Mouse (Mus musculus) forebrain, embryonic 12.5 days (tissue): ENCODE measurements around the gene Ugt1a9. TPM values are rescaled to one million over a fixed set of nuclear protein-coding genes. Genes with fewer than 3 reads are reported as not detected.
"Not testable (repeated sequence)": the region's sequence is repeated elsewhere in the genome, so short reads cannot be mapped to it uniquely, and the experiment has no call there.

Experiments used
- ATAC-seq: fragments of 200-750 bp; cut with Nextera tagmentation; 2 replicates; pipeline ENCODE4 v1.8.0; 2017; ENCODE audit warnings: moderate TSS enrichment; ENCODE audit not compliant: low FRiP score
- H3K27ac ChIP-seq: fragments of 300-500 bp; sonication (generic); 2 replicates; pipeline ENCODE4 v1.5.1; 2016; ENCODE audit warnings: mild to moderate bottlenecking
- H3K27me3 ChIP-seq: fragments of 300-500 bp; sonication (generic); 2 replicates; pipeline ENCODE4 v1.6.1; 2016; ENCODE audit warnings: mild to moderate bottlenecking
- H3K36me3 ChIP-seq: fragments of 300-500 bp; sonication (generic); replicated peaks from 2 replicates; pipeline ENCODE4 v1.6.1; 2016; ENCODE audit warnings: mild to moderate bottlenecking
- H3K4me1 ChIP-seq: fragments of 300-500 bp; sonication (generic); 2 replicates; pipeline ENCODE4 v1.6.1; 2016
- H3K4me2 ChIP-seq: fragments of 300-500 bp; sonication (generic); 2 replicates; pipeline ENCODE4 v1.6.1; 2016; ENCODE audit warnings: mild to moderate bottlenecking, moderate library complexity
- H3K4me3 ChIP-seq: fragments of 300-500 bp; sonication (generic); replicated peaks from 2 replicates; pipeline ENCODE4 v1.5.1; 2016; ENCODE audit warnings: mild to moderate bottlenecking
- H3K9ac ChIP-seq: fragments of 300-500 bp; sonication (generic); 2 replicates; pipeline ENCODE4 v1.6.1; 2016; ENCODE audit warnings: mild to moderate bottlenecking
- H3K9me3 ChIP-seq: fragments of 300-500 bp; sonication (generic); 2 replicates; pipeline ENCODE4 v1.6.1; 2016
- WGBS: fragments of 180-500 bp; shearing (Covaris S2); methylation state at CpG from one replicate; pipeline ENCODE4 v1.1.7; 2016; 5-methylcytosine and 5-hydroxymethylcytosine counted together
- polyA plus RNA-seq: library from polyadenylated mRNA; unstranded; fragments of >200 nt; fragmentation: Nextera tagmentation; extraction: Ambion mirVana; gene quantifications from 2 replicates; pipeline ENCODE4 v1.2.1, GENCODE M21; 2016

The Ugt1a9 gene
- polyA plus RNA-seq, 1 experiment from 2014 or later, result not detected

GRCm38 (mm10) chr1:88143966-88144675, 73.5 kb downstream of the Ugt1a9 start:
- not testable (repeated sequence) for H3K4me3 ChIP-seq, H3K36me3 ChIP-seq, H3K4me1 ChIP-seq, H3K4me2 ChIP-seq, H3K27ac ChIP-seq, H3K27me3 ChIP-seq, H3K9me3 ChIP-seq, H3K9ac ChIP-seq
- WGBS, result 4% methylated on average over 5 of the region's 5 CpGs
- peak; percentile 39; the same call in 1 of the 2 replicates for ATAC-seq

GRCm38 (mm10) chr1:88145278-88145677, 74.7 kb downstream of the Ugt1a9 start:
- H3K9ac ChIP-seq, H3K9me3 ChIP-seq, ATAC-seq, H3K27me3 ChIP-seq, H3K27ac ChIP-seq, H3K4me3 ChIP-seq, H3K36me3 ChIP-seq, H3K4me1 ChIP-seq, H3K4me2 ChIP-seq: not testable (repeated sequence)
- 82% methylated on average over 2 of the region's 2 CpGs for WGBS

- ATAC-seq, H3K4me2 ChIP-seq, H3K27ac ChIP-seq, H3K9ac ChIP-seq, H3K4me3 ChIP-seq, H3K27me3 ChIP-seq, H3K9me3 ChIP-seq, H3K36me3 ChIP-seq, H3K4me1 ChIP-seq: not testable (repeated sequence)
- WGBS, result 71% methylated on average over 2 of the region's 2 CpGs
Measured at GRCm38 (mm10) chr1:88150133-88150532, 79.5 kb downstream of the Ugt1a9 start.

GRCm38 (mm10) chr1:88158430-88158829, 87.8 kb downstream of the Ugt1a9 start:
- no peak for ATAC-seq
- H3K27me3 ChIP-seq, result no peaks in the 10 kb centered on the region
- H3K4me1 ChIP-seq, result no peaks in the 10 kb centered on the region
- 95% methylated on average over 2 of the region's 2 CpGs for WGBS
- no peak overlapping the region for H3K4me3 ChIP-seq
- no peak overlapping the region for H3K9ac ChIP-seq
- no peak overlapping the region for H3K27ac ChIP-seq
- H3K9me3 ChIP-seq, result no peaks in the 10 kb centered on the region
- H3K36me3 ChIP-seq, result no peaks in the 10 kb centered on the region
- no peak overlapping the region for H3K4me2 ChIP-seq

GRCm38 (mm10) chr1:88165711-88166110, 95.1 kb downstream of the Ugt1a9 start, which contains the start of gene Ugt1a5:
Ugt1a5 (plus strand) TSS chr1:88166012.
- Histone ChIP-seq H3K4me2 (no peak within 1 kb of the TSS), H3K36me3 (no peaks in the 10 kb centered on the region), H3K27me3 (no peaks in the 10 kb centered on the region), H3K4me1 (no peaks in the 10 kb centered on the region), H3K9ac (no peak within 1 kb of the TSS), H3K4me3 (no peak within 1 kb of the TSS), H3K27ac (no peak within 1 kb of the TSS), H3K9me3 (no peaks in the 10 kb centered on the region)
- ATAC-seq, result no peak
- 83% methylated on average over 5 of the region's 5 CpGs for WGBS

GRCm38 (mm10) chr1:88172190-88172589, 101.6 kb downstream of the Ugt1a9 start:
- not testable (repeated sequence) for H3K4me1 ChIP-seq, H3K27ac ChIP-seq, H3K9me3 ChIP-seq, H3K4me3 ChIP-seq, ATAC-seq, H3K27me3 ChIP-seq, H3K4me2 ChIP-seq, H3K9ac ChIP-seq, H3K36me3 ChIP-seq
- WGBS, result 84% methylated on average over 6 of the region's 7 CpGs

- Histone ChIP-seq H3K9me3 (peaks cover 14% of the 10 kb centered on the region), H3K4me2 (no peak overlapping the region), H3K9ac (no peak overlapping the region), H3K4me1 (no peaks in the 10 kb centered on the region), H3K27ac (no peak overlapping the region), H3K4me3 (no peak overlapping the region), H3K27me3 (no peaks in the 10 kb centered on the region), H3K36me3 (no peaks in the 10 kb centered on the region)
- ATAC-seq, result no peak
- 77% methylated on average over 1 of the region's 1 CpGs for whole genome bisulfite sequencing
Measured at GRCm38 (mm10) chr1:88179657-88180056, 109.1 kb downstream of the Ugt1a9 start.

- Histone ChIP-seq H3K4me1 (no peaks in the 10 kb centered on the region), H3K4me3 (no peak overlapping the region), H3K27me3 (no peaks in the 10 kb centered on the region), H3K9ac (no peak overlapping the region), H3K36me3 (no peaks in the 10 kb centered on the region), H3K4me2 (no peak overlapping the region), H3K27ac (no peak overlapping the region), H3K9me3 (no peaks in the 10 kb centered on the region)
- 84% methylated on average over 5 of the region's 5 CpGs for WGBS
- no peak for ATAC-seq
Measured at GRCm38 (mm10) chr1:88186325-88186935, 115.8 kb downstream of the Ugt1a9 start.

- Histone ChIP-seq H3K36me3 (no peaks in the 10 kb centered on the region), H3K4me1 (no peaks in the 10 kb centered on the region), H3K27ac (no peak overlapping the region), H3K4me3 (no peak overlapping the region), H3K4me2 (no peak overlapping the region), H3K9me3 (no peaks in the 10 kb centered on the region), H3K9ac (no peak overlapping the region), H3K27me3 (no peaks in the 10 kb centered on the region)
- 70% methylated on average over 3 of the region's 3 CpGs for WGBS
- no peak for ATAC-seq
Measured at GRCm38 (mm10) chr1:88192136-88192535, 121.5 kb downstream of the Ugt1a9 start.

GRCm38 (mm10) chr1:88195687-88196086, 125.1 kb downstream of the Ugt1a9 start:
- H3K36me3 ChIP-seq, result no peaks in the 10 kb centered on the region
- H3K4me2 ChIP-seq, result no peak overlapping the region
- no peaks in the 10 kb centered on the region for H3K9me3 ChIP-seq
- no peaks in the 10 kb centered on the region for H3K4me1 ChIP-seq
- H3K27me3 ChIP-seq, result no peaks in the 10 kb centered on the region
- WGBS, result 94% methylated on average over 1 of the region's 1 CpGs
- H3K9ac ChIP-seq, result no peak overlapping the region
- no peak for ATAC-seq
- H3K27ac ChIP-seq, result no peak overlapping the region
- no peak overlapping the region for H3K4me3 ChIP-seq

- no peak overlapping the region for H3K4me3 ChIP-seq
- WGBS, result 83% methylated on average over 3 of the region's 3 CpGs
- ATAC-seq, result no peak
Measured at GRCm38 (mm10) chr1:88197443-88197842, 126.8 kb downstream of the Ugt1a9 start.

GRCm38 (mm10) chr1:88199996-88200395, 129.4 kb downstream of the Ugt1a9 start:
- Histone ChIP-seq H3K4me2 (no peak overlapping the region), H3K27me3 (no peaks in the 10 kb centered on the region), H3K4me3 (no peak overlapping the region), H3K9me3 (no peaks in the 10 kb centered on the region), H3K36me3 (no peaks in the 10 kb centered on the region), H3K9ac (no peak overlapping the region), H3K4me1 (peaks cover 2% of the 10 kb centered on the region; the same call in 1 of the 2 replicates), H3K27ac (no peak overlapping the region)
- WGBS, result 78% methylated on average over 2 of the region's 2 CpGs
- ATAC-seq, result no peak

More at GRCm38 (mm10) chr1:88197443-88197842, 126.8 kb downstream of the Ugt1a9 start:
- Histone ChIP-seq H3K4me1 (no peaks in the 10 kb centered on the region), H3K9ac (no peak overlapping the region), H3K4me2 (no peak overlapping the region), H3K27me3 (no peaks in the 10 kb centered on the region), H3K36me3 (no peaks in the 10 kb centered on the region), H3K27ac (no peak overlapping the region), H3K9me3 (no peaks in the 10 kb centered on the region)

GRCm38 (mm10) chr1:88200456-88200855, 129.9 kb downstream of the Ugt1a9 start, which contains the start of gene Ugt1a2:
Ugt1a2 (plus strand) TSS chr1:88200601.
- Histone ChIP-seq H3K9ac (no peak within 1 kb of the TSS), H3K4me3 (no peak within 1 kb of the TSS), H3K36me3 (no peaks in the 10 kb centered on the region), H3K4me1 (peaks cover 6% of the 10 kb centered on the region; the same call in 1 of the 2 replicates), H3K27me3 (no peaks in the 10 kb centered on the region), H3K9me3 (no peaks in the 10 kb centered on the region), H3K4me2 (no peak within 1 kb of the TSS), H3K27ac (no peak within 1 kb of the TSS)
- WGBS, result 90% methylated on average over 7 of the region's 7 CpGs
- ATAC-seq, result no peak
